Mouse (Mus musculus): ENCODE results near the gene Gm17622. TPM values are rescaled to one million over a fixed set of nuclear protein-coding genes. Genes with fewer than 3 reads are reported as not detected.

Gm17622 gene
- total RNA-seq (2022): not detected

DNA sequence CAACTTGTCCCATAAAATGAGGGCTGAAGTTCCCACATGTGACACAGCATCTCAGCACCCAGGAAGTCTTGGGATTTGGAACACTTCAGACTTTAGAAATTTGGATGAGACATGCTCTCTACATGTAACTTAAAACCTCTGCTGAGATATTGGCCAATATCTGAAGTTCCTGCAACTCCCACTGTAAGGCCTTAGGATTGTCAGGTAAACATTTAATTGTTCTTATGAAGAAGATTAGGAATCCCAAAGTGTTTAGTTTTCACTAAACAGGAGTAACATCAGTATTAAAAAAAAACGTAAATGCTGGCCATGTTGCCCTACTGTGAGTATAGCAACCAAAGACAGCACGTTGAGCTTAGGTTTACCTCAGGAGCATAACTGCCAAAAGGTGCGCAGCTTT lies at the start of gene Gm17622:
TSS of gene Gm17622 (plus strand) at position 301 of the 400 bp plus-strand sequence.
- no peak for DNase-seq (ENCODE audit: low spot score in 2 of 2)

DNA sequence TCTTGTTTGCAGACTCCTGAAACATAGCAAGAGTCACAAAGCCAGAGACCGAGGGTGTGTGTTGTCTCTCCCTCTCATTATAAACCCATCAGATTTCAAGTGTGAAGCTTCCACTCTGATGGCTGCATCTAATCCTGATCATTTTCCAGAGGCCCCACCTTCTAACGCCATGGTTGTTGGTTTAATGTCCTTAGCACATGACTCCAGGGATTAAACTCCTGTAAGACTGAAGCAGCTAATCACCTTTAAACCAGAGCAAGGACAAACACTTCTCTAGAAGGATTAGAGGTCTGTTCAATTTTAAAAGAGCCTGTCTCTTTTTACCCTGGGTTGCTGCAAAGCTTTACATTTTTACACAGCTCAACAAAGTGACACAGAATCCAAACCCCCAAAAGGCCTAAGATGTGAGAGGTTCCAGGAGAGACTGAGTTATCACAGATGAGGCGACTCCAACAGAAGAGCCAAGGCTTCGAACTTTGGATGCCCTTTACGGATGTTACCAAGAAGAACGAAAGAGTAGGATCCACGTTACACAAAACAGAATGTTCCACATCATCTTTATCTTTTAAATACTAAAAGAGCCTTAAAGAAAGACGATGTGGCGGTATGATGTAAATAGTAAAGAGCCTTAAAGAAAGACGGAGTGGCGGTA lies 40.2 kb upstream of the Gm17622 start:
- DNase-seq (ENCODE audit: low spot score in 2 of 2): no peak

DNA sequence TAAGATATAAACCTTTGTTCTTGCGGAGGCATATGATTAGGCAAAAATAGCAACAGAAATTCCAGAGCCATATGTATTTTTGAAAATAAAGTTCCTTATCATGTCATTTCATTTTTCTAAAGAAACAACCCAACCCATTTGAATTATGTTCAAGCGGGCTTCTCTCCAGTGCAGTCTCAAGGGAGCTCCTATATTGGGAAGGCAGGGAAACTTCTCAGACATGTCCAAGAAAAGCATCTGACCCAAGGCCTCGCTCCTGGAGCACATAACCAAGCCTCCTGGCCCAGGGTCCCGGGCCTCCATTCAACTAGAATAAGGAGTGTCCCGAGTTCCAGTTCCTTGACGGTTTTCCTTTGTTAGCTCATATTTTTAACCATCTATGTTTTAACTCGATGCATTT lies 39.7 kb upstream of the Gm17622 start:
- DNase-seq (ENCODE audit: low spot score in 2 of 2): peak in 1 of 2 experiments; percentile 13

- no peak for DNase-seq (ENCODE audit: low spot score in 2 of 2)
Observed at GRCm38 (mm10) chr13:96451386-96452140, 39.0 kb upstream of the Gm17622 start.

GRCm38 (mm10) chr13:96452621-96453020 lies 37.9 kb upstream of the Gm17622 start:
- DNase-seq (ENCODE audit: low spot score in 2 of 2): no peak

GRCm38 (mm10) chr13:96454288-96454687 lies 36.2 kb upstream of the Gm17622 start:
- DNase-seq (ENCODE audit: low spot score in 2 of 2): no peak

DNA sequence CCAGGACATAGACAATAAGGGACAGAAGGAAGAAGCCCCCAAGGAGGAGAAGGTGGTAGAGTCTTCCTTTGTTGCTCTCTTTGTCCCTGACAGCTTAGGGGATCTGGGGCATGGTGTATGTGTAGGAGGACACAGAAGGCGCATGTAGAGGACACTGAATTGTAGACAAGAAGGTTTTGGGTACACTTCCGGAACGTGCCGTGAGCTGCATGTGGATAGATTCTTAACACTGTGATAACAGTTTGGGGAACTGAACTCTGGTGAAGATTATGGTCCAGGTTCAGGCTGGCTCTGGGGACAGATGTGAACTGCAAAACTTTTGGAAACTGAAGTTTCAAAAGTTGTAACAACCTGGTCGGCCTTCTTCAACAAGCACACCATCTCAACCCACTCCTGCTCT lies 33.0 kb upstream of the Gm17622 start:
- no peak for DNase-seq (ENCODE audit: low spot score in 2 of 2)

GRCm38 (mm10) chr13:96458018-96458417 lies 32.5 kb upstream of the Gm17622 start:
- DNase-seq (ENCODE audit: low spot score in 2 of 2): no peak

GRCm38 (mm10) chr13:96458606-96459005 lies 31.9 kb upstream of the Gm17622 start:
- DNase-seq (ENCODE audit: low spot score in 2 of 2): no peak

- DNase-seq (ENCODE audit: low spot score in 2 of 2): no peak
Observed at GRCm38 (mm10) chr13:96462644-96463043, 27.9 kb upstream of the Gm17622 start.

- DNase-seq (ENCODE audit: low spot score in 2 of 2): no peak
Observed at GRCm38 (mm10) chr13:96465315-96465714, 25.2 kb upstream of the Gm17622 start.

DNA sequence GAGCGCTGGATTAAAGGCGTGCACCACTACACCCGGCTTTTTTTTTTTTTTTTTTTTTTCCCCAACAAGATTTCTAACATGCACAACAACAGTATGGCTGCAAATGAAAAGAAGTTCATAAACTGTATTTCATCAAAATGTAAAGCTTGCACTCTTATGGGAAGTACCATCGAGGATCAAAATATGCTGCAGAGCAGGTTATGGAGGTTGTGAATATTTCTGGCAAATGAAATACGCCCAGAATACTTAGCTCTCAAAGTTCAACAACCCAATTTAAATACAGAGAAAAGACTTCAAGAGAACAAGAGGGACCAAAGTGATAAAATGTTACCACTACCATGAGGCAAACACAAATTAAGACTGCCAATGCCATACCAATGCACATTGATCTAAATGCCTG lies 21.9 kb upstream of the Gm17622 start:
- DNase-seq (ENCODE audit: low spot score in 2 of 2): no peak

DNA sequence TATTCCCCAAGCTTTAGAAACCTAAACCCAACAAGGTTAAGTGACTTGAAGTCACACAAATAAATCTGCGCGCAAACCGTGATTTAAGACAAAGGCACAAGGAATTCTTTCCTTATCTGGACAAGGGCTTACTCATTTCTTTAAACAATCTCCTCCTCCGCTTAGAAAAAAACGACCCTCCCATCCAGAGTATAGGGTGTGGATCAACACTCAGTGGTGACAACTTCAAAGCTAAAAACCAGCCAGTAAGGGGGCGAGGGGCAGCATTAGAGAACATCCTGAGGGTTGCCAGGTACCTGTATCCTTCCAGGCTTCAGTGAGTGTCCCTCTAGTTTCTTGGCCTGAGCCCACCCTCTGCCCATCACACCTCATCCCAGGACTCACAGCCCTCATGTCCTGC lies 20.0 kb upstream of the Gm17622 start:
- DNase-seq (ENCODE audit: low spot score in 2 of 2): no peak

GRCm38 (mm10) chr13:96470957-96471356 lies 19.6 kb upstream of the Gm17622 start, which contains the start of gene Ankdd1b:
Ankdd1b (minus strand) TSS chr13:96471198.
- DNase-seq (ENCODE audit: low spot score in 2 of 2): no peak

DNA sequence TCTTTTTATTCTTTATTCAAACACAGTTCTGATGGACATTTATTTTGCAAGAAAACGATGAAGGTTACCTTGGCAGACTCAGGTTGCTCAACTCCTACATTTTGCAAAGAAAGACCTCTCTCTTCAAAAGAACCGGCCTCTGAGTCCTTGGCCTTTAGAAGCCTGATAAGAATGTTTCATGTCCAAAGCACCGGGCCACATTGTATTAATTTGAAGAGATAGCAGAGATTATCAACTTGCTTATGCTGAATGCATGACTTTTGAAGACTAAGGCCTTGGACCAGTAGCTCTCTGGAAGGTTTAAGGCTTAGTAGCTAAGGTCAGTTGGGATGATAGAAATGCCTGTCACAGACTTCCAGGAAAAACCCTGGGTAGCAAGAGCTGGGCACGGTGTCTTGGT lies 13.3 kb upstream of the Gm17622 start:
- no peak for DNase-seq (ENCODE audit: low spot score in 2 of 2)

DNA sequence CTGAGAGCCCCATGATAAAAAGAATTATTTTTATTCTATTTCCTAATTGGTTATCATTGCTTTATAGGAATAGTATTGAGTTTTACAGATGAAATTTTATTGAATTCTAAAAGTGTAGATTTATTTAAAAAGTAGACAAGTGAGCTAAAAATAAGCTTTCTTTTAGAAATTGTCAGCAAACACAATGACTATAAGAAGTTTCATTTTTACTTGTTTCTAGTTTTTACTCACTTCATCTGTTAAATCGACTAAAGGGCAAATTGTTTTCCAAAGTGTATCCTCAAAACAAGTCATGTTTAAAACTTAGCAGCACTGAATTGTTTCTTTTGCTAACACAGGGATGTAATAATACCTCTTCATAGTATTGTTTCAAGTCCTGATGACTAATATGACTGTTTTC lies 11.5 kb upstream of the Gm17622 start:
- no peak for DNase-seq (ENCODE audit: low spot score in 2 of 2)

GRCm38 (mm10) chr13:96487230-96487629 lies 3.3 kb upstream of the Gm17622 start:
- no peak for DNase-seq (ENCODE audit: low spot score in 2 of 2)

- no peak for DNase-seq (ENCODE audit: low spot score in 2 of 2)
Observed at GRCm38 (mm10) chr13:96487968-96488367, 2.6 kb upstream of the Gm17622 start.

DNA sequence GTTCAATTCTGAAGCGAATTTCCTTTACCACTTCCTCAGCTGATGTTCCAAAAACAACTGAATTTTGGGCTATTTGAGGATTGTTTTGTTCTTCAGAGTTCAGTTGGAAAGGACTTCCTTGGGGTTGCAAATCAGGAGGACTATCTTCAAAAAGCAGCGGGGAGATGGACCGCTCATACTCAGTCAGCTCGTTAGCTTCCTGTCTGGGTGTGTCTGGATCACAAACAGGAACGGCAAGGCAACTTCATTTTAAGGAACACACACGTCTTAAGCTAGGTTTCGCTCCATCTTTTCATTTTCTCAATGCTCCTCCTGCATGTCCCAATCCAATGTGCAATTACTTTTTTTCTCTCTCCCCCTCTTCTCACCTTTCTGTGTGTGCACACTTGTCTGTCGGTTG lies 6.1 kb downstream of the Gm17622 start:
- DNase-seq (ENCODE audit: low spot score in 2 of 2): no peak

- no peak for DNase-seq (ENCODE audit: low spot score in 2 of 2)
Observed at GRCm38 (mm10) chr13:96499891-96500290, 9.4 kb downstream of the Gm17622 start.

DNA sequence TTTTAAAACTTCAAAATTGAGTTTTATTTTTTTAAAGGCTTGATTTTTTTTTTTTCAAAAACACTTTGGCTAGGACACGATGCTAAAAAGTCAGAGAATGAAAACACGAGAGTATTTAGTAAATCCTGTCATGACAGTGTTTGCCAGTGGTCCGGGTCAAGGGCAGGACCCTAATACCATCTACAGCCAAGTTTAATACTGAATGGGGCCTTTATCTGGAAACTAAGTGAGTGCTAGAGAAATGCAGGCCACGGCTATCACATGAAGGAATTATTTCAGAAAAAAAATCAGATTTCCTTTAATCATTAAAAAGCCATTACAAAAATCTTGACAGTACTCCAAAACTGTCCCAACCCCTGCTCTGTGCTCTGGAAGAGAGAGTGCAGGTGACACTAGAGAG lies 15.1 kb downstream of the Gm17622 start:
- DNase-seq (ENCODE audit: low spot score in 2 of 2): no peak

- no peak for DNase-seq (ENCODE audit: low spot score in 2 of 2)
Observed at GRCm38 (mm10) chr13:96506313-96506712, 15.8 kb downstream of the Gm17622 start.

- no peak for DNase-seq (ENCODE audit: low spot score in 2 of 2)
Observed at GRCm38 (mm10) chr13:96507541-96507940, 17.0 kb downstream of the Gm17622 start.

Measured in gastrocnemius, adult 8-10 months (tissue).